Mouse (Mus musculus): ENCODE results near the gene Igf2.

- TF ChIP-seq CTCF (IDR thresholded peaks at IDR 0.05; ENCODE audit: control insufficient read depth, insufficient read depth, insufficient read length) (no peak), USF1 (IDR thresholded peaks at IDR 0.05; ENCODE audit: low read depth) (no peak), MYOD1 (IDR thresholded peaks at IDR 0.05; ENCODE audit: control insufficient read depth, insufficient read length, low read depth) (no peak)
Observed at GRCm38 (mm10) chr7:142666109-142666508, 507 bp downstream of the Igf2 start.

Measured in C2C12 (cell line).